Mouse (Mus musculus) left cerebral cortex, postnatal 25 days (tissue): ENCODE data around the gene Scn7a. TPM values are rescaled to one million over a fixed set of nuclear protein-coding genes. Genes with fewer than 3 reads are reported as not detected.

Experiments used
- DNase-seq, 2 experiments: peaks; one replicate each; pipeline ENCODE4 v3.0.0; 2022; ENCODE audit warnings: low spot score in 2 of 2, mixed read lengths in 1 of 2
- intact Hi-C: fragments of 180-260 bp; cut with DNase I; formaldehyde crosslinking; loops from one replicate; pipeline ENCODE4 v1.15.1; 2025
- total RNA-seq, 2 experiments: library from RNA; stranded (reverse); gene quantifications; 2 replicates each; pipeline ENCODE4 v1.2.3; 2021

The Scn7a gene
- total RNA-seq, 2 experiments from 2014 or later, result 2.4 TPM

DNA sequence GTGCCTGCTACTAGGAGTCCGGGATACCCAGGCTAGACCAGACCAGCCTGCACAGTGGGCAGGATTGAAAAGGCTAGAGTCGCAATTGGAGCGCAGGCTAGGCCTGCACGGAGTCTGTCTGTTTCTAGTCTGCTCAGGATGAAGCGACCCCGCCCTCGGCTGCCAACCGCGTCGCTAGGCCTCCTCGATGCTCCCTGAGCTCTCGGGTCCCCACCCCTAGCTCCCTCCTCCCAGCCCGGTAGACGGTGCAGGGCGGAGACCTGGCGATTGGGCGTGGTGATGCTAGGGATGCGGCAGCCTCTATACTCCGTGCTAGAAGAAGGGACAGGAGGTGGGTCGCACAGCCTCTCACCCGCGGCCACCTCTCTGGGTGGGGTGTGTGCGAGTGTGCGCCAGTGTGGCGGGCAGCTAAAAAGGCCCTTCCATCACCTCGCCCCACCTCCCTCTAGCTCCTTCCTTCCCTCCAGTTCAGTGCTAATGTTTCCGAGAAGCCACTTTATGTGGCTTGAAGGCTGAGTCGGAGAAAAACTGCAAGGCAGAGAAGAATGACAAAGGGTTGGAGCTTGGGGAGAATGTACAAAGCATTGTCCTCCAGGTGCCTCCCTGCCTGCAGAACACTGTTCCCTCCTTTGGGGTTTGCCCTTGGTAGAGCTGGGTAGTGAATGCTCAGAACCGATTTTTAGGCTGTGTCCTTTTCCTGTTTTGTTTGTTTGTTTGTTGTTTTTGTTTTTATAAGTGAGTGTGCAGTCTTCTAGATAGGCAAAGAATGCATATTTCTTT lies 149.9 kb downstream of the Scn7a start, which contains the start of gene Scn9a:
Gene Scn9a, minus strand, starts transcription at position 383 of the 780 bp plus-strand sequence.
- intact Hi-C loops, result no loop called here
- DNase-seq, result peak; percentile 19 to 24

DNA sequence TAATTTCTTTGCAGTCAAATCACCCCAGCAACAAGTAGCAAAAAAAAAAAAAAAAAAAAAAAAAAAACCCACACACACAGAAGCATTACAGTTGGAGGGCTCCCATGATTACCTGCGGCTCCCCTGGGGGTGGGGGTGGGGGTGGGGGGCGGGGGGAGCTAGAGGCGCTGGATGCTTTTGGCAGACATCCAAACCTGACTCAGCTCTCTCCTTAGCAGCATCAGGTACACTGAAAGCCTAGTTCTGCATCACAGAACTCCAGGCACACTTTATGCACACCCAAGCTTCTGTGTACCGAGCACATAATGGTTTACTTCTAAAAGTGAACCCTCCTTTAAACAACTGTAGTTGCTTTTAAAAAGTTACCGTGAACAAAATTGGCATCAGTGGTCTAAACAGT lies 152.0 kb downstream of the Scn7a start:
- DNase-seq, result no peak
- intact Hi-C loops, result no loop called here

Other genes with a start within 250 kb of the Scn7a start
- gene Scn9a, start 150.0 kb downstream of the Scn7a start, total RNA-seq, result 1 to 10 TPM; 3.8 to 4.6 TPM